Mouse (Mus musculus): ENCODE measurements at regions not wholly inside any gene's neighbourhood (a gene's known extent, or its start where the extent isn't known, plus 50 kb on each side); places are given as distances from the start of the nearest gene placed in this dataset.

DNA sequence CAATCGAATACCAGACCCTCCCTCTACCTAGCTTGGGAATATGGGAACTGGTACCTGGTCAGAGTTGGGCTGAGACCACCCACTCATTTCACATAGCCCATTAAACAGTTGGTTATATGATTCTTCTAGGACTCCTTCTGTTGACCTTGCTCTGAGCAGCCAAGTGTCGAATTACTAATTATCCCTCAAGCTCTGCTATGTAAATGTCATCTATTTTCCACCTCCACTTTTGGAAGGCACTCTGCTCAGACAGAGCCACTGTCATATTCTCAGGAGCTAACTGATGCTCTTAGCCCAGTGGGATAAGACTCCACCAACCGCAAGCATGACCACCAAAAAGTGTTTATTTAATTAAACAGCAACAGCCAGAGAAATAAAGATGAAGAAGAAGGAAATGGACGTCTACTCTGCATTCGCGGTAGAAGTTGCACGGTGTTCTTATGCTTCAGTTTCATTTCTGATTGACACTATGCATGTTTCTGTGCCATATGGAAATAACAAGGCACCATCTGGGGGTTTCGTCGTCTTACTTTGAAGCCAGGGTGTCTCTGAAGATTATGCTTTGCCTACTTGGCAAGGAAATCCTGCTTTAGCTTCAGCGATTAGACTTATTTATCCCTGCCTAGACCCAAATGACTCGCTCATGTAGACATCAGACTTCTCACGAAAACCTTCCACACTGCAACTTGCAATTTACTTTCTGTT lies 206.5 kb downstream of the Csl start:
- no peak for TF ChIP-seq GATA1 (IDR thresholded peaks at IDR 0.05; ENCODE audit: low read length)
- TF ChIP-seq TAL1 (IDR thresholded peaks at IDR 0.05; ENCODE audit: low read length) = no peak
